Comparison of ENCODE assay signal across 11 mouse cellular contexts in the genomic region with DNA sequence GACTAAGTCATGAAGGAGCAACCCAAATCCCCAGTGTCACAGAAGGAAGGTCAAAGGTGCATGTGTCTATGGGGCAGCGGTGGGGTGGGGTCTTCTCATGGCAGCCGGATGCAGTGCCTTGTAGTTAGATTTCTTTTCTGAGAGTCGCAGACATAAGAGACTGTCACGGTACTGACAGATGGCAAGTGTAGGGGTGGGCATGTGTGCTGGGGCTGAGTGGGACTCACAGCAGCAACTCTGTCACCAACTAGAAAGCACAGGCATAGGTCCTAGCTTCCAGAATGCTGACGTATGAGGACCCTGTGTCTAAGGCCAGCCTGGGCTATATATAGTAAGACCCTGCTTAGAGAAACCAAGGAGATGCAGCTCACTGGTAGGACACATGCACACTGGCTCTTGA. TPM values are rescaled to one million over a fixed set of nuclear protein-coding genes. Genes with fewer than 3 reads are reported as not detected.
DNase-seq lines count a peak whose midpoint lies in the region; ATAC-seq and TF ChIP-seq lines count a peak whose summit lies in the region.
"Had no signal": no experiment of that assay in that cellular context is flagged by ENCODE, and none has a peak within 500 bp of the region (broad histone marks: within the 10 kb centered on the region; RNA-seq: fewer than 3 reads in every experiment).

No protein-coding gene starts in this region.

- peak overlapping the region; percentile 22; the same call in 1 of the 2 replicates for H3K27ac ChIP-seq in liver, adult 2 months (replicated peaks; ENCODE audit: insufficient read depth, low read depth, low read length)
- H3K27ac ChIP-seq in liver, embryonic 11.5 days (ENCODE audit: low read depth, low read length) = no peak overlapping the region
- H3K27ac ChIP-seq in hindbrain, embryonic 15.5 days (replicated peaks) = no peak overlapping the region
- H3K27ac ChIP-seq in liver, embryonic 16.5 days (ENCODE audit: low read length) = peak overlapping the region; percentile 43
- H3K27ac ChIP-seq in cerebellum, adult 2 months (ENCODE audit: insufficient read depth, low read length) = no peak overlapping the region
- H3K27ac ChIP-seq: midbrain, embryonic 12.5 days had no signal

- H3K36me3 ChIP-seq in liver, adult 2 months (ENCODE audit: control insufficient read depth, insufficient read depth, low read length) = no peaks in the 10 kb centered on the region
- no peaks in the 10 kb centered on the region for H3K36me3 ChIP-seq in liver, embryonic 11.5 days (ENCODE audit: control insufficient read depth, insufficient read depth, low read length)
- H3K36me3 ChIP-seq in hindbrain, embryonic 15.5 days = no peaks in the 10 kb centered on the region
- no peaks in the 10 kb centered on the region for H3K36me3 ChIP-seq in liver, embryonic 16.5 days (ENCODE audit: control insufficient read depth, insufficient read depth)
- H3K36me3 ChIP-seq: midbrain, embryonic 12.5 days had no signal

- WGBS in liver, adult 2 months = 74% methylated on average over 5 of the region's 5 CpGs
- 85% methylated on average over 5 of the region's 5 CpGs for WGBS in liver, embryonic 11.5 days
- 63% methylated on average over 5 of the region's 5 CpGs for WGBS in hindbrain, embryonic 15.5 days
- 69% methylated on average over 5 of the region's 5 CpGs for WGBS in liver, embryonic 16.5 days (ENCODE audit: insufficient replicate concordance)
- WGBS in cerebellum, adult 2 months = 35% methylated on average over 5 of the region's 5 CpGs

- no peak for ATAC-seq in liver, embryonic 11.5 days (replicated peaks; ENCODE audit: low FRiP score)
- peak; percentile 55; the same call in 1 of the 2 replicates for ATAC-seq in hindbrain, embryonic 15.5 days (ENCODE audit: low FRiP score, low read depth)
- no peak for ATAC-seq in liver, embryonic 16.5 days (ENCODE audit: low read depth)
- ATAC-seq: Patski had no signal

- H3K4me3 ChIP-seq in liver, adult 2 months (ENCODE audit: insufficient read depth, low read depth, low read length) = no peak overlapping the region
- H3K4me3 ChIP-seq in liver, embryonic 11.5 days (ENCODE audit: low read depth, low read length) = no peak overlapping the region
- no peak overlapping the region for H3K4me3 ChIP-seq in hindbrain, embryonic 15.5 days
- no peak overlapping the region for H3K4me3 ChIP-seq in liver, embryonic 16.5 days (ENCODE audit: low read depth, low read length)
- H3K4me3 ChIP-seq in cerebellum, adult 2 months (replicated peaks; ENCODE audit: insufficient read depth, low read depth, low read length) = no peak overlapping the region
- H3K4me3 ChIP-seq: midbrain, embryonic 12.5 days had no signal

- no peak overlapping the region for H3K9ac ChIP-seq in liver, adult 2 months (ENCODE audit: low read depth, low read length)
- H3K9ac ChIP-seq in liver, embryonic 11.5 days (ENCODE audit: low read depth, low read length) = no peak overlapping the region
- no peak overlapping the region for H3K9ac ChIP-seq in hindbrain, embryonic 15.5 days
- no peak overlapping the region for H3K9ac ChIP-seq in liver, embryonic 16.5 days (ENCODE audit: low read depth, low read length)
- H3K9ac ChIP-seq: midbrain, embryonic 12.5 days had no signal

- no peaks in the 10 kb centered on the region for H3K79me2 ChIP-seq in liver, adult 2 months (ENCODE audit: control insufficient read depth, insufficient read depth, low read length)

- peaks cover 8% of the 10 kb centered on the region; the same call in 1 of the 2 replicates for H3K4me1 ChIP-seq in liver, adult 2 months (ENCODE audit: control insufficient read depth, insufficient read depth, low read length)
- no peaks in the 10 kb centered on the region for H3K4me1 ChIP-seq in liver, embryonic 11.5 days (replicated peaks; ENCODE audit: control insufficient read depth, insufficient read depth, low read length)
- peaks cover 11% of the 10 kb centered on the region; the same call in 1 of the 2 replicates for H3K4me1 ChIP-seq in hindbrain, embryonic 15.5 days (replicated peaks)
- peaks cover 4% of the 10 kb centered on the region; the same call in 1 of the 2 replicates for H3K4me1 ChIP-seq in liver, embryonic 16.5 days (ENCODE audit: control insufficient read depth, low read depth, low read length)
- 0 out of 2 replicates have a peak, but pooled peaks cover 4% of the 10 kb centered on the region for H3K4me1 ChIP-seq in cerebellum, adult 2 months (ENCODE audit: control insufficient read depth, insufficient read depth, low read length)

- no peak overlapping the region for H3K4me2 ChIP-seq in liver, embryonic 11.5 days
- no peak overlapping the region for H3K4me2 ChIP-seq in hindbrain, embryonic 15.5 days
- H3K4me2 ChIP-seq in liver, embryonic 16.5 days (ENCODE audit: low read depth, low read length) = no peak overlapping the region
- H3K4me2 ChIP-seq: midbrain, embryonic 12.5 days had no signal

- no peaks in the 10 kb centered on the region for H3K9me3 ChIP-seq in liver, embryonic 11.5 days (ENCODE audit: control insufficient read depth, low read length)
- H3K9me3 ChIP-seq in hindbrain, embryonic 15.5 days = no peaks in the 10 kb centered on the region
- no peaks in the 10 kb centered on the region for H3K9me3 ChIP-seq in liver, embryonic 16.5 days (replicated peaks; ENCODE audit: control insufficient read depth, low read length)
- H3K9me3 ChIP-seq: midbrain, embryonic 12.5 days had no signal

- no peak for TF ChIP-seq CTCF in liver, adult 2 months (IDR thresholded peaks at IDR 0.05; ENCODE audit: low read depth, low read length)
- no peak for TF ChIP-seq CTCF in cerebellum, adult 2 months (IDR thresholded peaks at IDR 0.05; ENCODE audit: borderline replicate concordance, insufficient read depth, low read depth, low read length)

- no peak for TF ChIP-seq POLR2A in liver, adult 2 months (IDR thresholded peaks at IDR 0.05; ENCODE audit: extremely low read depth, insufficient read depth, low read length)
- TF ChIP-seq POLR2A in cerebellum, adult 2 months (IDR thresholded peaks at IDR 0.05; ENCODE audit: borderline replicate concordance, insufficient read depth, low read length) = no peak

- H3K27me3 ChIP-seq in liver, adult 2 months (ENCODE audit: control insufficient read depth, insufficient read depth, low read length) = no peaks in the 10 kb centered on the region
- no peaks in the 10 kb centered on the region for H3K27me3 ChIP-seq in liver, embryonic 11.5 days (replicated peaks; ENCODE audit: control insufficient read depth, insufficient read depth, low read length)
- no peaks in the 10 kb centered on the region for H3K27me3 ChIP-seq in hindbrain, embryonic 15.5 days
- no peaks in the 10 kb centered on the region for H3K27me3 ChIP-seq in liver, embryonic 16.5 days (ENCODE audit: control insufficient read depth, insufficient read depth, low read depth, low read length)
- H3K27me3 ChIP-seq in cerebellum, adult 2 months (ENCODE audit: control insufficient read depth, insufficient read depth, low read length) = no peaks in the 10 kb centered on the region
- H3K27me3 ChIP-seq: midbrain, embryonic 12.5 days; Patski had no signal

- DNase-seq in embryo, embryonic 10 days (ENCODE audit: low spot score) = peak; percentile 11
- DNase-seq in embryo, embryonic 11 days = no peak
- DNase-seq in liver, adult 2 months (ENCODE audit: extremely low read depth, low read depth, low spot score) = no peak
- no peak for DNase-seq in liver, embryonic 11.5 days (ENCODE audit: low spot score)
- no peak for DNase-seq in yolk sac, embryonic 10.5 days (ENCODE audit: low spot score)
- DNase-seq in cerebellum, adult 2 months = no peak

RNA-seq across cellular contexts. Expression of gene 1700020N01Rik, which starts 12.7 kb away (rescaled TPM):
- 0.13 TPM in 1 of 2 replicates, not detected in the other for total RNA-seq in liver, adult 2 months (2014; rRNA removed)
- polyA plus RNA-seq in liver, adult 2 months (2012; rRNA removed) = not detected in 2 replicates
- polyA plus RNA-seq in liver, embryonic 11.5 days (2014; fragmentation: Nextera tagmentation; extraction: Ambion mirVana) = not detected in 2 replicates
- polyA plus RNA-seq in hindbrain, embryonic 15.5 days (2015; fragmentation: Nextera tagmentation; extraction: Ambion mirVana) = not detected in 2 replicates
- polyA plus RNA-seq in liver, embryonic 16.5 days (2015; fragmentation: Nextera tagmentation; extraction: Ambion mirVana) = not detected in 2 replicates
- polyA plus RNA-seq in cerebellum, adult 2 months (2012; rRNA removed) = not detected in 2 replicates
- total RNA-seq: common myeloid progenitor, adult 5-6 weeks had no signal
- polyA plus RNA-seq: midbrain, embryonic 12.5 days; Patski had no signal

Comparison
In these comparisons a context has a peak if more than half of its experiments do, and no peak if none do; other contexts are left out.
1. H3K27ac ChIP-seq: peak in liver, adult 2 months (single experiment) and liver, embryonic 16.5 days (single experiment); none in liver, embryonic 11.5 days (single experiment), hindbrain, embryonic 15.5 days (single experiment) and cerebellum, adult 2 months (single experiment).